Comparison of ENCODE assay signal across 8 mouse cellular contexts in the genomic region with DNA sequence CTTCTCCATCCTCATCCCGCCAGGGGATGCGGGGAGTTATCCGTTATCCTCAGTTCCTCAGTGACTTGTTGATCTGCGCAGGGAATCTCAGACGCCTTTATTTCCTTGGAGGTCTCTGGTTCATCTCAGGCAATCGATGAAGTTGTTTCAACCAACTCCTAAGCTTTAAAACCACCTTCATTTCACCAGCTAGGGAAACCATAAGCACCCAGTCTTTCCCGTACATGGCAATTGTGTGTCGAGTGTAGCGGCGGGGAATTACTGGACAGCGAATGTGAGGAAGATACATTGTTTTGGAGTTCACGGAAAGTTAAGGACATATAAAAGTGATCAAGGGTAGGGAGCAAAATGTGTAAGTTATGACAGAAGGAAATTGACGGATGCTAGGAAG. TPM values are rescaled to one million over a fixed set of nuclear protein-coding genes. Genes with fewer than 3 reads are reported as not detected.
DNase-seq lines count a peak whose midpoint lies in the region; ATAC-seq and TF ChIP-seq lines count a peak whose summit lies in the region.

No protein-coding gene starts in this region.

- H3K4me1 ChIP-seq in cerebellum, adult 2 months (ENCODE audit: control insufficient read depth, insufficient read depth, low read length) = no peaks in the 10 kb centered on the region
- H3K4me1 ChIP-seq in thymus, adult 2 months (replicated peaks; ENCODE audit: control insufficient read depth, insufficient read depth, low read length) = no peaks in the 10 kb centered on the region; the same call in 1 of the 2 replicates
- peaks cover 11% of the 10 kb centered on the region for H3K4me1 ChIP-seq in limb, embryonic 15.5 days

- TF ChIP-seq POLR2A in cerebellum, adult 2 months (IDR thresholded peaks at IDR 0.05; ENCODE audit: borderline replicate concordance, insufficient read depth, low read length) = no peak
- TF ChIP-seq POLR2A in thymus, adult 2 months (IDR thresholded peaks at IDR 0.05; ENCODE audit: control insufficient read depth, extremely low read depth, insufficient read depth, low read length, poor library complexity) = no peak

- WGBS in cerebellum, adult 2 months = under 1% methylated on average over 13 of the region's 13 CpGs
- WGBS in thymus, adult 2 months = 2% methylated on average over 13 of the region's 13 CpGs
- WGBS in limb, embryonic 15.5 days = under 1% methylated on average over 13 of the region's 13 CpGs

- H3K36me3 ChIP-seq in thymus, adult 2 months (ENCODE audit: control insufficient read depth, insufficient read depth, low read length) = no peaks in the 10 kb centered on the region
- H3K36me3 ChIP-seq in limb, embryonic 15.5 days = no peaks in the 10 kb centered on the region; the same call in 1 of the 2 replicates

- H3K4me3 ChIP-seq in cerebellum, adult 2 months (replicated peaks; ENCODE audit: insufficient read depth, low read depth, low read length) = peak overlapping the region; percentile 83
- H3K4me3 ChIP-seq in thymus, adult 2 months (ENCODE audit: control insufficient read depth, insufficient read depth, low read length) = peak overlapping the region; percentile 78
- H3K4me3 ChIP-seq in limb, embryonic 15.5 days = peak overlapping the region; percentile 83

- no peak for ATAC-seq in limb, embryonic 15.5 days (ENCODE audit: insufficient number of reproducible peaks, low FRiP score, low TSS enrichment, low read depth)

- H3K4me2 ChIP-seq in limb, embryonic 15.5 days = peak overlapping the region; percentile 96

- H3K9ac ChIP-seq in limb, embryonic 15.5 days = peak overlapping the region; percentile 62

- no peaks in the 10 kb centered on the region for H3K27me3 ChIP-seq in cerebellum, adult 2 months (ENCODE audit: control insufficient read depth, insufficient read depth, low read length)
- H3K27me3 ChIP-seq in thymus, adult 2 months (ENCODE audit: control insufficient read depth, insufficient read depth, low read length) = no peaks in the 10 kb centered on the region
- no peaks in the 10 kb centered on the region for H3K27me3 ChIP-seq in limb, embryonic 15.5 days

- no peak for TF ChIP-seq CTCF in cerebellum, adult 2 months (IDR thresholded peaks at IDR 0.05; ENCODE audit: borderline replicate concordance, insufficient read depth, low read depth, low read length)
- no peak for TF ChIP-seq CTCF in thymus, adult 2 months (IDR thresholded peaks at IDR 0.05; ENCODE audit: borderline replicate concordance, control insufficient read depth, extremely low read depth, insufficient read depth, low read length, poor library complexity)

- H3K27ac ChIP-seq in cerebellum, adult 2 months (ENCODE audit: insufficient read depth, low read length) = no peak overlapping the region
- H3K27ac ChIP-seq in thymus, adult 2 months (ENCODE audit: control insufficient read depth, insufficient read depth, low read length) = no peak overlapping the region
- H3K27ac ChIP-seq in limb, embryonic 15.5 days = peak overlapping the region; percentile 84

- H3K9me3 ChIP-seq in limb, embryonic 15.5 days = no peaks in the 10 kb centered on the region

- no peak for DNase-seq in cerebellum, adult 2 months
- no peak for DNase-seq in cerebellum, adult 11 months
- no peak for DNase-seq in thymus, adult 2 months
- DNase-seq in thymus, postnatal 0 days (ENCODE audit: low spot score) = no peak
- DNase-seq in cerebellum, adult 18-20 months = no peak
- DNase-seq in yolk sac, embryonic 10.5 days (ENCODE audit: low spot score) = no peak
- DNase-seq in testis, postnatal 14 days (ENCODE audit: low spot score) = no peak

RNA-seq across cellular contexts. Expression of a gene that starts 0.6 kb away (rescaled TPM):
- 0.10 and 0.11 TPM in 2 replicates for polyA plus RNA-seq in cerebellum, adult 2 months (2012; rRNA removed)
- 6.0 and 8.3 TPM in 2 replicates for polyA plus RNA-seq in thymus, adult 2 months (2012; rRNA removed)
- 64.0 and 70.1 TPM in 2 replicates for polyA plus RNA-seq in thymus, postnatal 0 days (2015; fragmentation: Nextera tagmentation; extraction: Ambion mirVana)
- polyA plus RNA-seq in limb, embryonic 15.5 days (2015; fragmentation: Nextera tagmentation; extraction: Ambion mirVana) = 33.0 and 35.7 TPM in 2 replicates

RNA-seq across cellular contexts. Expression of a gene that starts 30.9 kb away (rescaled TPM):
- polyA plus RNA-seq in cerebellum, adult 2 months (2012; rRNA removed) = 6.4 and 6.9 TPM in 2 replicates
- polyA plus RNA-seq in thymus, adult 2 months (2012; rRNA removed) = 0.05 TPM in 2 replicates
- polyA plus RNA-seq in thymus, postnatal 0 days (2015; fragmentation: Nextera tagmentation; extraction: Ambion mirVana) = 0.14 and 0.20 TPM in 2 replicates
- polyA plus RNA-seq in limb, embryonic 15.5 days (2015; fragmentation: Nextera tagmentation; extraction: Ambion mirVana) = 2.7 and 3.7 TPM in 2 replicates
